Mouse (Mus musculus) gastrocnemius, adult 2 months (tissue): ENCODE data around the gene Rnase12. TPM values are rescaled to one million over a fixed set of nuclear protein-coding genes. Genes with fewer than 3 reads are reported as not detected.
"Not testable (repeated sequence)": the region's sequence is repeated elsewhere in the genome, so short reads cannot be mapped to it uniquely, and the experiment has no call there.

ENCODE experiments used
- DNase-seq: peaks from one replicate; pipeline ENCODE4 v3.0.0; 2022
- H3K27ac ChIP-seq: fragments of 200-600 bp; 2 replicates; pipeline ENCODE4 v1.8.1; 2022; ENCODE audit warnings: mild to moderate bottlenecking
- H3K4me3 ChIP-seq: fragments of 200-600 bp; 2 replicates; pipeline ENCODE4 v1.8.1; 2022; ENCODE audit warnings: mild to moderate bottlenecking, moderate library complexity
- CTCF ChIP-seq: fragments of 200-600 bp; IDR thresholded peaks from 2 replicates; pipeline ENCODE4 v1.8.1; 2022; ENCODE audit warnings: antibody characterized with exemption, mild to moderate bottlenecking, moderate library complexity
- intact Hi-C: fragments of 180-260 bp; cut with DNase I; formaldehyde crosslinking; loops from one replicate; pipeline ENCODE4 v1.15.1; 2025
- long read RNA-seq, 2 experiments: library from polyadenylated mRNA; stranded (forward); transcript quantifications; one replicate each; pipeline ENCODE4 v2.0.0; 2021
- total RNA-seq, 2 experiments: library from RNA; stranded (reverse); gene quantifications; 2 replicates each; pipeline ENCODE4 v1.2.3; 2021

The Rnase12 gene
- not detected for total RNA-seq
- long read RNA-seq, experiment 1 = 0 reads
- long read RNA-seq, experiment 2 = 0 reads

DNA sequence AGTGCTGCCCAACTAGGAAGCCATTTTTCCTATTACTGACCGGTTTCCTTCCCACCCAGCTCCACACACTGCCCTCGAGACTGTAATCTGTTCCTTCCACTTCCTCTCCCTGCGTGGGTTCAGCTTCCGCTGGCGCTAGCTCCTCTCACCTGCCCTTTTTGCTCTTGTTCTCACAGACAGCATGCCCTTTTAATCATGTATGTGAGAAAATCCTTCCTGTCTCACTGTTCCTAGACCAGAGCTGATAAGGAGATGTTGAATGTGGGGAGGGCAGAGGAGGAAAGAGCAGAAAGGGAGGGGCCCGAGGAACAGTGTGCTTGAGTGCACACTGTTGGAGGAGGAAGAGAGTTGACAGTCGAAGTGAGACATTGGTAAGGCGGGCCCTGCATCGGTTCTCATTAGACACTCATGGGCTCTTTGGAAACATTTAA is at the start of gene Rnase12:
Gene Rnase12 (minus strand): TSS at position 261 of the 431 bp plus-strand sequence.
- no peak for TF ChIP-seq CTCF
- intact Hi-C loops = no loop called here
- no peak for DNase-seq
- Histone ChIP-seq H3K4me3 (no peak within 1 kb of the TSS), H3K27ac (no peak within 1 kb of the TSS)

GRCm38 (mm10) chr14:51106449-51106967 is 49.0 kb upstream of the Rnase12 start:
- H3K4me3 ChIP-seq = no peak overlapping the region
- no peak overlapping the region for H3K27ac ChIP-seq
- no peak for TF ChIP-seq CTCF
- no peak for DNase-seq
- intact Hi-C loops = no loop called here

- intact Hi-C loops = loop anchor here (5.0 kb wide), 1 partner anchor 68 kb away; no protein-coding TSS in a partner anchor
- no peak overlapping the region for H3K4me3 ChIP-seq
- no peak for DNase-seq
- no peak for TF ChIP-seq CTCF
- H3K27ac ChIP-seq = no peak overlapping the region
Measured at GRCm38 (mm10) chr14:51104366-51104765, 46.9 kb upstream of the Rnase12 start.

GRCm38 (mm10) chr14:51103217-51103616 is 45.8 kb upstream of the Rnase12 start:
- H3K4me3 ChIP-seq = no peak overlapping the region
- peak; percentile 66 for DNase-seq
- no peak overlapping the region for H3K27ac ChIP-seq
- peak; percentile 94 for TF ChIP-seq CTCF
- intact Hi-C loops = loop anchor here (5.0 kb wide), 1 partner anchor 69 kb away; no protein-coding TSS in a partner anchor

GRCm38 (mm10) chr14:51101284-51101683 is 43.8 kb upstream of the Rnase12 start:
- no peak overlapping the region for H3K4me3 ChIP-seq
- DNase-seq = no peak
- intact Hi-C loops = loop anchor here (5.0 kb wide), 1 partner anchor 71 kb away; no protein-coding TSS in a partner anchor
- no peak for TF ChIP-seq CTCF
- no peak overlapping the region for H3K27ac ChIP-seq

- TF ChIP-seq CTCF = no peak
- no peak overlapping the region for H3K4me3 ChIP-seq
- DNase-seq = no peak
- no peak overlapping the region for H3K27ac ChIP-seq
- intact Hi-C loops = loop anchor here (5.0 kb wide), 1 partner anchor 72 kb away; no protein-coding TSS in a partner anchor
Measured at GRCm38 (mm10) chr14:51098921-51099320, 41.5 kb upstream of the Rnase12 start.

DNA sequence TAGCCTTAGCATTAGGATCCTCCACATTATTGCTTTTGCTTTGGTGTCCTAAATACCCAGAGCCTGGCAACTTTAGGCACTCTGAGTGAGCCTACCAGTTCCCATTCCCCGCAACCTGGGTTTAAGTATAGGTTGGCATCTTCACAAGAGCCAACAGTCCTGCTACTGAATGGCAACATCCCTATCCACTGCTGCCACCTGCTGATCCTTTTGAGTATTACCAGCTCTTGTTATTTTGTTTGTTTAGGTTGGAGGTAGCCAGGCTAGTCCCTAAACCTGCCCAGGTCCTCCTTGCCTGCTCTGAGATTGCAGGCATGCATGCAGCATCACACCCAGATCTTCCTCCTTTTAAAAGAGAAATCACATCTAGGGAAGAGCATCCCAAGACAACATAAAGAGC is 40.8 kb upstream of the Rnase12 start:
- peak; percentile 77 for TF ChIP-seq CTCF
- intact Hi-C loops = loop anchor here (5.0 kb wide), 1 partner anchor 71 kb away; no protein-coding TSS in a partner anchor
- not testable (repeated sequence) for H3K27ac ChIP-seq, H3K4me3 ChIP-seq
- DNase-seq = peak; percentile 44

DNA sequence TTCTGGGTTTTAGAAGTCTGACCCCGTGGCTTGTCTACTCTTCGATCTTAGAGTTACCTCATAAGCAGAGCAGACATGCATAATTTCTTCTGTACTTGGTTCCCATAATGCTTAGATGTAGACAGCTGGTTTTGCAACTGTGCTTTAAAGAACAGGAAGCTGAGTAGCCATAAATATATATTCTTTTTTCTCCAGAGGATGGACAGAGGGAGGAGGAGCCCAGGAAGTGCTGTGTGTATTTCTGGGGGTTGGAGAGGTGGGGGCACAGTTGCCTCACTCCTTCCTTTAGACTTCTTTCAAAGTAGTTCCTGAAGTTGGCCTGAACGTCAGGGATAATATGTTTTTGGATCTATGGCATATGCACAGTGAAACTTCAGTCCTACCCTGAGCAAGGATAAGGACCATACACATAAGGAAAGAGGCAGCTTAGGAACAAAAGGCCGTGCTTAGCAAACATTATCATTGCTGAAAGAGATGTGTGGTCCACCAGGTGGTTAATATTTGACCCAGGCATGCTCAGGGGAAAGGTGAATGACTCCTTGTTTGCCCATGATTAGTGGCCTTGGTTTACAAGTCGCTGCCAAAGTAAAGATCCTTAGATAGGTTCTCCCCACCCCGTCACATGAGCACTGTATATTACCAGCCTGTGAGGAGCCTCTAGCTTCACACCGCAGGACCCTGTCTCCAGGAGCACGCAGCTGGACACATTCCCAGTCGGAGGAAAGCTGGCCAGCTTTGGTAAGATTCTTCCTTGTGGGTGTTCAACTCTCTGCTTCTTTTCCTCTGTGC is 38.5 kb upstream of the Rnase12 start:
- Histone ChIP-seq H3K4me3 (peak overlapping the region; percentile 56; the same call in 1 of the 2 replicates), H3K27ac (no peak overlapping the region)
- no peak for DNase-seq
- no peak for TF ChIP-seq CTCF
- intact Hi-C loops = loop anchor here (5.0 kb wide), 1 partner anchor 69 kb away; no protein-coding TSS in a partner anchor

DNA sequence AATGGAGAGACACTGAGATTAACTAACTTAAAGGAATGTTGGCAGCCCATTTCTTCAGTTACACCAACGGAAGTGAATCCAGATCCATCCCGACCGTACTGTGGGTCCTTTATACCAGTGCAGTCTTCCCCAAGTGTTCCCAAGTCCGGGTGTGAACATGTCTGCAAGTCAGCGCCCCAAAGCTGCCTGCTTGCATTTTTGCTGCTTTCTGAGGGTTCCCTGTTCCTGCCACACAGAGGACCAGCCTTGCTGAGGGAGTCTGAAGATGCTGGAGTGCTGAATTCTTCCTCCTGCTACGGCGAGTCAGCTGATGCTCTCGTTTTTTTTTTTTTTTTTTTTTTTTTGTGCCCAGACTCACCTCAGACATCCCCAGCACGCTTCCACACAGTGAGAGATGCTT is 37.5 kb upstream of the Rnase12 start:
- no peak for DNase-seq
- intact Hi-C loops = loop anchor here (5.0 kb wide), 1 partner anchor 68 kb away; no protein-coding TSS in a partner anchor
- no peak for TF ChIP-seq CTCF
- H3K27ac ChIP-seq = peak overlapping the region; percentile 79
- peak overlapping the region; percentile 56 for H3K4me3 ChIP-seq

DNA sequence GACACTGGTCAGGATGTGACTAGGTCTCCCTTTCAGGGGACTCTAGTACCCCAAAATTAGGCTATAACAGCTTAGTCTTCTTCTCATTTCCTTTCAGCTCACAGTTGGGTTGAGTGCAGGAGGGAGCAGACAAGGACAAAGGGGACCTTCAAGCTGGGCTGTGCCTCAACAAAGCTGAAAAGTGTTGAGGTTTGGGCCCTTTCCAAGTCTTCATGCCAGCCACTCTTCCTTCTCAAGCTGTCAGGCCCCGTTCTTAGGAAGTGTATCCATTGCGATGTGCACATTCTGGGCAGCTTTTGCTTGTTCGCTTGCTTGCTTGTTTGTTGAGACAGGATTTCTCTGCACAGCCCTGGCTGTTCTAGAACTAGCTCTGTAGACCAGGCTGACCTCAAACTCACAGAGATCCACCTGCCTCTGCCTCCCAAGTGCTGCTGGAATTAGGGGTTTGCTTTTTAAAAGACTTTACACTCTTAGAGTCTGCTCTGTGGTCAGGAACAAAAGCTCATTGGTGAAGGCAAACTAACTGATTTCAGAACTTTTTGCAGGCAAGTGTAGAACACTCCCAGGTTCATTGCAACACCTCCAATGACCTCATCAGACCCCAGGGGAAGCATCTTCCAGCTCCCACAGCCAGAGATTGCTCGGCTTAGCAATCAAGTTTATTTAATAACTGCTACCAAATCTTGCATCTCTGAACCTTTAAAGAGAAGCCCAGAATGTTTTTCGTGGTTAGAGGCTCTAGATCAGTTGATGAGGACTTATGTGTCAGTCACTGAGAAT is 36.8 kb upstream of the Rnase12 start:
- TF ChIP-seq CTCF = no peak
- DNase-seq = peak; percentile 68
- intact Hi-C loops = no loop called here
- peak overlapping the region; percentile 79 for H3K27ac ChIP-seq
- H3K4me3 ChIP-seq = peak overlapping the region; percentile 56

DNA sequence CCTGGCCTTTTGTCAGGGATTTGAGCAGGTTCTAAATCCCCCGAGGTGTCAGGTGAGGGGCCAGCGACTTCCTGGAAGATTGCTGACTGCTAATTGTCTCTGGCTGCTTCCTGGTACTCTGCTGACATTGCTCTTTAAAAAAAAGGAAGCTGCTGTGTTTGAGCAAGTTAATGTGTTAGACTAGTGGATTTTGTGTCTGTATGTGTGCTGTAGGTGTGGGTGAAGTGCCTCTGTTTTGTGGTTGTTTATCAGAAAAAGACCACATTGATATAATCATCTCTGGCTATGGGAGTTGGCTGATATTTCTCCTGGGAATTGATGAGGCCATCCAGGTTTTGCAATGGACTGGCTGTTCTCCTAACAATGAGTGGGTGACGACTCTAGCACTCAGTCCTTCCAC is 36.0 kb upstream of the Rnase12 start:
- TF ChIP-seq CTCF = no peak
- peak; percentile 35 for DNase-seq
- intact Hi-C loops = no loop called here
- Histone ChIP-seq H3K27ac (peak overlapping the region; percentile 79), H3K4me3 (peak overlapping the region; percentile 56)

DNA sequence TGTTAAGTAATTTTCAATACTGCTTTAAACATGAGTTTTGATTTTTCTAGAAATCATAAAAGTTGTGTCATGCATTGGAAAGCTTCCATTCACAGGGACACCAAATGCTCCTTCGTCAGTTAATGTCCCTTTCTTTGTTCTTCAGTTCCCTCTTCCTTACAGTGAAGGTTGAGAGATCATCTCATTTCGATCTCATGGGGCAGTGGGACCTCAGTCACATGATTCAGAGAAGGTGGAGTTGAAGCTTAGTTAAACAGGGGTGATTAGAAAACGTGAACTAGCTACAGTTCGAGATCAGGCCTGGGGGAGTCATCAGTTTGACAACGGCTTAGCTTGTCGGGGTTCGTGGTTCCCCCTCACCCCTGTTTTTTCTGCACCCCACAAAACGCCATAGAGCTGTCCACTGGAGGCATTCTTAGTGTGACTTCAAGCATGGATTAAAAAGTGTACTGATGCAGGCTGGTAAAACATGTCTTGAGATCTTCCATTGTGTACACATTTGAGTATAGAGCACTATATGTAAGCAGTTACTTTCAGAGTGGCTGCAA is 34.7 kb upstream of the Rnase12 start:
- Histone ChIP-seq H3K4me3 (peak overlapping the region; percentile 87), H3K27ac (peak overlapping the region; percentile 86)
- intact Hi-C loops = no loop called here
- TF ChIP-seq CTCF = no peak
- DNase-seq = peak; percentile 23
